Mouse (Mus musculus) adrenal gland, postnatal 25 days (tissue): ENCODE measurements at regions not wholly inside any gene's neighbourhood (a gene's known extent, or its start where the extent isn't known, plus 50 kb on each side); places are given as distances from the start of the nearest gene placed in this dataset.

ENCODE experiments used
- DNase-seq: peaks from one replicate; pipeline ENCODE4 v3.0.0; 2021; ENCODE audit warnings: mixed read lengths

- no peak for DNase-seq
These were observed 87.6 kb downstream of the Rpl10-ps3 start for GRCm38 (mm10) chr9:50257162-50257561.

GRCm38 (mm10) chr9:50244982-50245671 lies 99.6 kb downstream of the Rpl10-ps3 start:
- DNase-seq = no peak

- no peak for DNase-seq
These were observed 103.8 kb downstream of the Rpl10-ps3 start for GRCm38 (mm10) chr9:50240923-50241322.

GRCm38 (mm10) chr9:50235908-50236307 lies 108.9 kb downstream of the Rpl10-ps3 start:
- DNase-seq = no peak

- DNase-seq = no peak
These were observed 110.1 kb downstream of the Rpl10-ps3 start for GRCm38 (mm10) chr9:50234655-50235054.

- DNase-seq = no peak
These were observed 111.7 kb downstream of the Rpl10-ps3 start for GRCm38 (mm10) chr9:50232958-50233510.

GRCm38 (mm10) chr9:50210481-50210880 lies 134.3 kb downstream of the Rpl10-ps3 start:
- DNase-seq = no peak

- DNase-seq = no peak
These were observed 145.1 kb downstream of the Rpl10-ps3 start for GRCm38 (mm10) chr9:50199422-50200218.

- DNase-seq = no peak
These were observed 152.2 kb downstream of the Rpl10-ps3 start for GRCm38 (mm10) chr9:50192400-50193110.

- DNase-seq = no peak
These were observed 153.6 kb downstream of the Rpl10-ps3 start for GRCm38 (mm10) chr9:50191136-50191535.

- DNase-seq = no peak
These were observed 156.1 kb downstream of the Rpl10-ps3 start for GRCm38 (mm10) chr9:50188576-50189070.

- no peak for DNase-seq
These were observed 163.4 kb downstream of the Rpl10-ps3 start for GRCm38 (mm10) chr9:50181360-50181759.

- no peak for DNase-seq
These were observed 168.6 kb downstream of the Rpl10-ps3 start for GRCm38 (mm10) chr9:50176131-50176530.

- DNase-seq = peak; percentile 39
These were observed 172.8 kb downstream of the Rpl10-ps3 start for GRCm38 (mm10) chr9:50171826-50172464.

- no peak for DNase-seq
These were observed 173.6 kb downstream of the Rpl10-ps3 start for GRCm38 (mm10) chr9:50171164-50171563.

GRCm38 (mm10) chr9:50170637-50171036 lies 174.1 kb downstream of the Rpl10-ps3 start:
- DNase-seq = no peak

GRCm38 (mm10) chr9:50154618-50155017 lies 190.2 kb downstream of the Rpl10-ps3 start:
- no peak for DNase-seq

GRCm38 (mm10) chr9:50150091-50150490 lies 194.7 kb downstream of the Rpl10-ps3 start:
- no peak for DNase-seq

- peak; percentile 43 for DNase-seq
These were observed 202.0 kb downstream of the Rpl10-ps3 start for GRCm38 (mm10) chr9:50142756-50143155.

GRCm38 (mm10) chr9:50142091-50142490 lies 202.7 kb downstream of the Rpl10-ps3 start:
- DNase-seq = no peak

- DNase-seq = no peak
These were observed 203.6 kb downstream of the Rpl10-ps3 start for GRCm38 (mm10) chr9:50141176-50141575.
